ENCODE assay signal across 33 mouse cellular contexts in genomic region chr9:57244106-57244685, GRCm38 (mm10). TPM values are rescaled to one million over a fixed set of nuclear protein-coding genes. Genes with fewer than 3 reads are reported as not detected.
DNase-seq lines count a peak whose midpoint lies in the region; ATAC-seq and TF ChIP-seq lines count a peak whose summit lies in the region.
"Had no signal": no experiment of that assay in that cellular context is flagged by ENCODE, and none has a peak within 500 bp of the region (broad histone marks: within the 10 kb centered on the region; RNA-seq: fewer than 3 reads in every experiment).

No protein-coding gene starts in this region.

- H3K4me3 ChIP-seq in lung, postnatal 0 days (ENCODE audit: low read depth, low read length), result no peak overlapping the region
- H3K4me3 ChIP-seq: embryonic facial prominence, embryonic 15.5 days; forebrain, embryonic 15.5 days; hindbrain, embryonic 15.5 days; limb, embryonic 15.5 days; neural tube, embryonic 15.5 days had no signal

- no peak overlapping the region for H3K27ac ChIP-seq in lung, postnatal 0 days (ENCODE audit: low read length)
- H3K27ac ChIP-seq: embryonic facial prominence, embryonic 15.5 days; forebrain, embryonic 15.5 days; hindbrain, embryonic 15.5 days; limb, embryonic 15.5 days; liver, embryonic 14.5 days; neural tube, embryonic 15.5 days had no signal

- TF ChIP-seq CTCF in lung, postnatal 0 days (IDR thresholded peaks at IDR 0.05), result no peak

- 34% methylated on average over 7 of the region's 7 CpGs for WGBS in lung, postnatal 0 days

- no peaks in the 10 kb centered on the region for H3K4me1 ChIP-seq in lung, postnatal 0 days (ENCODE audit: insufficient read depth, low read depth, low read length)
- H3K4me1 ChIP-seq: embryonic facial prominence, embryonic 15.5 days; hindbrain, embryonic 15.5 days; limb, embryonic 15.5 days; neural tube, embryonic 15.5 days had no signal

- H3K27me3 ChIP-seq in lung, postnatal 0 days (replicated peaks; ENCODE audit: insufficient read depth, low read length), result no peaks in the 10 kb centered on the region
- H3K27me3 ChIP-seq: embryonic facial prominence, embryonic 15.5 days; forebrain, embryonic 15.5 days; hindbrain, embryonic 15.5 days; limb, embryonic 15.5 days; neural tube, embryonic 15.5 days had no signal

- H3K9ac ChIP-seq in lung, postnatal 0 days (replicated peaks; ENCODE audit: low read depth), result no peak overlapping the region
- H3K9ac ChIP-seq: embryonic facial prominence, embryonic 15.5 days; forebrain, embryonic 15.5 days; hindbrain, embryonic 15.5 days; limb, embryonic 15.5 days; liver, embryonic 14.5 days; lung, embryonic 14.5 days; neural tube, embryonic 15.5 days had no signal

- H3K9me3 ChIP-seq in lung, postnatal 0 days (ENCODE audit: low read length), result no peaks in the 10 kb centered on the region
- H3K9me3 ChIP-seq: embryonic facial prominence, embryonic 15.5 days; forebrain, embryonic 15.5 days; hindbrain, embryonic 15.5 days; limb, embryonic 15.5 days; neural tube, embryonic 15.5 days had no signal

- no peak for TF ChIP-seq EP300 in lung, postnatal 0 days (IDR thresholded peaks at IDR 0.05)

- no peak for ATAC-seq in lung, postnatal 0 days
- ATAC-seq: forebrain, embryonic 15.5 days; intestine, embryonic 16.5 days had no signal

- H3K36me3 ChIP-seq in lung, postnatal 0 days (ENCODE audit: insufficient read depth, low read length), result no peaks in the 10 kb centered on the region
- H3K36me3 ChIP-seq: embryonic facial prominence, embryonic 15.5 days; forebrain, embryonic 15.5 days; hindbrain, embryonic 15.5 days; limb, embryonic 15.5 days; neural tube, embryonic 15.5 days had no signal

- DNase-seq in heart, adult 11 months, result peak; percentile 95
- DNase-seq in heart, postnatal 4 days, result no peak
- peak; percentile 29 for DNase-seq in lung, postnatal 0 days (ENCODE audit: low spot score)
- DNase-seq in lung, postnatal 14 days, result no peak
- DNase-seq in testis, postnatal 10 days (ENCODE audit: low spot score), result peak; percentile 39
- no peak for DNase-seq in testis, postnatal 14 days (ENCODE audit: low spot score)
- DNase-seq in urinary bladder, postnatal 36 days (ENCODE audit: low spot score in 2 of 2), result no peak
- DNase-seq in adrenal gland, adult 2 months, result no peak
- DNase-seq: adrenal gland, postnatal 14 days; cerebellum, adult 9-10 months; gastrocnemius, postnatal 14 days; kidney, postnatal 10 days; left cerebral cortex, postnatal 4 days; lung, embryonic 14.5 days; right cerebral cortex, adult 18-20 months; right cerebral cortex, postnatal 4 days; thymus, adult 18-20 months; thymus, postnatal 4 days had no signal

- H3K4me2 ChIP-seq in lung, postnatal 0 days (replicated peaks; ENCODE audit: low read depth, low read length), result no peak overlapping the region
- H3K4me2 ChIP-seq: embryonic facial prominence, embryonic 15.5 days; forebrain, embryonic 15.5 days; hindbrain, embryonic 15.5 days; limb, embryonic 15.5 days; lung, embryonic 14.5 days; neural tube, embryonic 15.5 days had no signal

RNA-seq across cellular contexts. Expression of gene Trcg1, which starts 7.8 kb away (rescaled TPM):
- not detected for total RNA-seq in heart, postnatal 4 days (2021)
- polyA plus RNA-seq in lung, postnatal 0 days (2015; fragmentation: Nextera tagmentation; extraction: Ambion mirVana), result not detected in 2 replicates
- not detected for total RNA-seq in adrenal gland, adult 2 months (2021)
- not detected in 2 replicates for polyA plus RNA-seq in adrenal gland, adult 2 months (2012; rRNA removed)
- total RNA-seq: adrenal gland, postnatal 14 days; common myeloid progenitor, adult 5-6 weeks; gastrocnemius, postnatal 14 days; heart, adult 18-20 months; hematopoietic stem cell, adult 5-6 weeks; layer of hippocampus, postnatal 14 days; left cerebral cortex, adult 8-10 months; left cerebral cortex, postnatal 4 days; MEL had no signal
- polyA plus RNA-seq: embryonic facial prominence, embryonic 15.5 days; forebrain, embryonic 15.5 days; heart, embryonic 14.5 days; hindbrain, embryonic 15.5 days; intestine, embryonic 16.5 days; limb, embryonic 15.5 days; liver, embryonic 14.5 days; lung, embryonic 14.5 days; neural tube, embryonic 15.5 days; stomach, embryonic 14.5 days had no signal

RNA-seq across cellular contexts. Expression of gene 1700017B05Rik, which starts 18.2 kb away (rescaled TPM):
- total RNA-seq in heart, postnatal 4 days (2021), result 10 to 100 TPM; 21.6 to 26.6 TPM
- polyA plus RNA-seq in lung, postnatal 0 days (2015; fragmentation: Nextera tagmentation; extraction: Ambion mirVana), result 15.6 TPM in 2 replicates
- total RNA-seq in adrenal gland, adult 2 months (2021), result 10 to 100 TPM; 40.5 to 53.8 TPM
- polyA plus RNA-seq in adrenal gland, adult 2 months (2012; rRNA removed), result 33.0 and 42.8 TPM in 2 replicates

Comparison
In these comparisons a context has a peak if more than half of its experiments do, and no peak if none do; other contexts are left out.
1. DNase-seq: peak in heart, adult 11 months (single experiment), lung, postnatal 0 days (single experiment) and testis, postnatal 10 days (single experiment); none in heart, postnatal 4 days (single experiment), lung, postnatal 14 days (single experiment), testis, postnatal 14 days (single experiment), urinary bladder, postnatal 36 days (0 of 2) and adrenal gland, adult 2 months (single experiment).